Mouse (Mus musculus) limb, embryonic 12.5 days (tissue): ENCODE results near the gene Cttnbp2. TPM values are rescaled to one million over a fixed set of nuclear protein-coding genes. Genes with fewer than 3 reads are reported as not detected.

Source experiments
- ATAC-seq: fragments of 200-750 bp; cut with Nextera tagmentation; 2 replicates; pipeline ENCODE4 v1.8.0; 2017; ENCODE audit warnings: low read depth, moderate TSS enrichment; ENCODE audit not compliant: insufficient number of reproducible peaks, insufficient read depth, low FRiP score, low TSS enrichment
- H3K27ac ChIP-seq: fragments of 300-500 bp; sonication (generic); 2 replicates; pipeline ENCODE4 v1.5.1; 2016; ENCODE audit warnings: mild to moderate bottlenecking, moderate library complexity
- H3K27me3 ChIP-seq: fragments of 300-500 bp; sonication (generic); 2 replicates; pipeline ENCODE4 v1.6.1; 2016; ENCODE audit warnings: mild to moderate bottlenecking, moderate library complexity
- H3K36me3 ChIP-seq: fragments of 300-500 bp; sonication (generic); 2 replicates; pipeline ENCODE4 v1.6.1; 2016; ENCODE audit warnings: mild to moderate bottlenecking, moderate library complexity
- H3K4me1 ChIP-seq: fragments of 300-500 bp; sonication (generic); replicated peaks from 2 replicates; pipeline ENCODE4 v1.6.1; 2016
- H3K4me2 ChIP-seq: fragments of 300-500 bp; sonication (generic); 2 replicates; pipeline ENCODE4 v1.6.1; 2016; ENCODE audit warnings: mild to moderate bottlenecking, moderate library complexity
- H3K4me3 ChIP-seq: fragments of 300-500 bp; sonication (generic); replicated peaks from 2 replicates; pipeline ENCODE4 v1.5.1; 2016; ENCODE audit warnings: mild to moderate bottlenecking
- H3K9ac ChIP-seq: fragments of 300-500 bp; sonication (generic); replicated peaks from 2 replicates; pipeline ENCODE4 v1.6.1; 2016; ENCODE audit warnings: mild to moderate bottlenecking, moderate library complexity
- H3K9me3 ChIP-seq: fragments of 300-500 bp; sonication (generic); 2 replicates; pipeline ENCODE4 v1.6.1; 2016; ENCODE audit warnings: mild to moderate bottlenecking, moderate library complexity
- WGBS: fragments of 180-500 bp; shearing (Covaris S2); methylation state at CpG from one replicate; pipeline ENCODE4 v1.1.7; 2016; 5-methylcytosine and 5-hydroxymethylcytosine counted together
- polyA plus RNA-seq: library from polyadenylated mRNA; unstranded; fragments of >200 nt; fragmentation: Nextera tagmentation; extraction: Ambion mirVana; gene quantifications from 2 replicates; pipeline ENCODE4 v1.2.1, GENCODE M21; 2016

Cttnbp2 gene
- polyA plus RNA-seq, 1 experiment from 2014 or later: 22.7 TPM

GRCm38 (mm10) chr6:18499833-18500232, 14.8 kb downstream of the Cttnbp2 start:
- 49% methylated on average over 5 of the region's 5 CpGs for WGBS
- no peak overlapping the region for H3K9ac ChIP-seq

DNA sequence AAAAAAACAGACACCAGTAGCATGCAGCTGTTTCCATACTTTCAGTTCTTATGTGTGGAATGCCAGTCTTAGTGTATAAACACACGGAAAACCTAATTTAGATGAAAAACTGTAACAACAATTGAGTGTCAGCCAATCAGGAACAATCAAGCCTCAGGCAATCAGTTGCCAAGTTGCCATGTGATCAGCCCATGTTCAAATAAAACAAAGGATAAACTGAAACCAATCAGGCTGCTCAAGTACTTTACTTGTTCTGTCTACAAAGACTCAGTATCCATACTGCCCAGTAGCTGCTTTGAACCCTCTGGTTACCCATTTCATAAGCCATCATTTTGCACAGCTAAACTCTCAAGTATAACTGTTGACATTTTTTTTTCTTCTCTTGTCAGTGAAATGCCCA, 21.7 kb downstream of the Cttnbp2 start:
- Histone ChIP-seq H3K9me3 (no peaks in the 10 kb centered on the region), H3K27ac (no peak overlapping the region), H3K9ac (no peak overlapping the region), H3K4me1 (peaks cover 4% of the 10 kb centered on the region; the same call in 1 of the 2 replicates), H3K4me3 (no peak overlapping the region), H3K27me3 (no peaks in the 10 kb centered on the region), H3K36me3 (0 out of 2 replicates have a peak, but pooled peaks cover 9% of the 10 kb centered on the region), H3K4me2 (no peak overlapping the region)
- 62% methylated on average over 1 of the region's 1 CpGs for WGBS
- no peak for ATAC-seq

More at GRCm38 (mm10) chr6:18499833-18500232, 14.8 kb downstream of the Cttnbp2 start:
- Histone ChIP-seq H3K4me3 (no peak overlapping the region), H3K4me2 (no peak overlapping the region), H3K9me3 (no peaks in the 10 kb centered on the region), H3K36me3 (no peaks in the 10 kb centered on the region), H3K27ac (no peak overlapping the region), H3K4me1 (no peaks in the 10 kb centered on the region), H3K27me3 (no peaks in the 10 kb centered on the region)
- no peak for ATAC-seq

DNA sequence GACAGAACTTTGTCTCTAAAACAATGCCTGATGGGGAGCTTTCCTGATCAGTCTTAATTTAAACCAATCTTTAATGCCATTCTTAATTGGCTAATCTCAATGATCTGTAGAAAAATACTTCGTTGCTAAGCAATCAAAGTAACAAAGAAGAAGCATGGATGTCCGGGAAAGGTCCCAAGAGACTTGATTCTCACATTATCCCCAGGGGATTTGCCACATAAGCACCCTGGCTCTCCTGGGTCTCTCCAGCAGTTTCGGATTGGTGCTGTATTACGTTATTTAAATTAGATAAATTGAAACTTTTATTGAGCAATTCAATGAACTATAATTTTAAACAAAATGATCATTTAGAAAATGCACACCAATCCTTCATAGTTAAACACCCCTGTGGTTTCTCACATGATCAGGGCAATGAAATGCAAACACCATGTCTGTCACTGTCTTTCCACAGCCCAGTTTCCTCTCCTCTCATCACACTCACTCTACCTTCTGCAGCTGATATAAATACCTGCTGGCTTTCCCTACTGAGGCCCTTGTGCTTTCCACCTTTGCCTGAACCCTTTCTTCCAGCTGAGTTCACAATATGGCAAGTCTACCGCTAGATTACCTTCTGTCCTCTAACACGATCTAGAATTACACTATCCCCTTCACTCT, 22.3 kb downstream of the Cttnbp2 start:
- peaks cover 4% of the 10 kb centered on the region; the same call in 1 of the 2 replicates for H3K4me1 ChIP-seq
- H3K27ac ChIP-seq: no peak overlapping the region
- 0 out of 2 replicates have a peak, but pooled peaks cover 9% of the 10 kb centered on the region for H3K36me3 ChIP-seq
- H3K9me3 ChIP-seq: no peaks in the 10 kb centered on the region
- WGBS: 77% methylated on average over 6 of the region's 6 CpGs
- no peak overlapping the region for H3K4me2 ChIP-seq
- no peak for ATAC-seq
- no peak overlapping the region for H3K9ac ChIP-seq
- no peak overlapping the region for H3K4me3 ChIP-seq
- H3K27me3 ChIP-seq: no peaks in the 10 kb centered on the region

DNA sequence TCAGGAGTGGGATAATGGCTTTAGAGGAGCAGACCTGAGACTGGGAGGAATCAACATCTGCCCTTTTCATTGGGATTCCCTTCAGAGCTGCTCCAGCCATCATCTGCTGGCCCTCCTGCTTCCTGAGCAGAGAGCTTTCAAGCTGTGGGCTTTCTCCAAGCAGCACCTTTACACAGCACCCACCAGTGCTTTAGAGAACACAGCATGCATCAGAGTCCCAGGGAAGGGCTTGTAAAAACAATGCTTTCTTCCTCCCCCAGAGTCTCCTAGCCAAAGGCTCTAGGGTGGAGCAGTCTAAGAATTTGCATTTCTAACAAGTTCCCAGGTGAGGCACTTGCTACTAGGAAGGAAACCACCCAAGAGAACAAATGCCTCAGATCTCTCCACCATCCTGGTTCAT, 29.6 kb downstream of the Cttnbp2 start:
- Histone ChIP-seq H3K4me3 (no peak overlapping the region), H3K36me3 (0 out of 2 replicates have a peak, but pooled peaks cover 9% of the 10 kb centered on the region), H3K9ac (no peak overlapping the region), H3K9me3 (no peaks in the 10 kb centered on the region), H3K27me3 (no peaks in the 10 kb centered on the region), H3K4me1 (no peaks in the 10 kb centered on the region), H3K4me2 (no peak overlapping the region), H3K27ac (no peak overlapping the region)
- no peak for ATAC-seq

- 90% methylated on average over 5 of the region's 5 CpGs for WGBS
These were observed 30.6 kb downstream of the Cttnbp2 start for GRCm38 (mm10) chr6:18484061-18484460.

GRCm38 (mm10) chr6:18482546-18482945, 32.1 kb downstream of the Cttnbp2 start:
- 0 out of 2 replicates have a peak, but pooled peaks cover 6% of the 10 kb centered on the region for H3K36me3 ChIP-seq
- H3K9ac ChIP-seq: no peak overlapping the region
- H3K4me2 ChIP-seq: no peak overlapping the region
- H3K4me3 ChIP-seq: no peak overlapping the region
- ATAC-seq: no peak
- H3K27me3 ChIP-seq: no peaks in the 10 kb centered on the region
- H3K27ac ChIP-seq: no peak overlapping the region
- H3K4me1 ChIP-seq: no peaks in the 10 kb centered on the region
- no peaks in the 10 kb centered on the region for H3K9me3 ChIP-seq

More at GRCm38 (mm10) chr6:18484061-18484460, 30.6 kb downstream of the Cttnbp2 start:
- ATAC-seq: no peak
- Histone ChIP-seq H3K27ac (no peak overlapping the region), H3K9me3 (no peaks in the 10 kb centered on the region), H3K4me1 (no peaks in the 10 kb centered on the region), H3K9ac (no peak overlapping the region), H3K4me3 (no peak overlapping the region), H3K27me3 (no peaks in the 10 kb centered on the region), H3K4me2 (no peak overlapping the region), H3K36me3 (0 out of 2 replicates have a peak, but pooled peaks cover 9% of the 10 kb centered on the region)

GRCm38 (mm10) chr6:18481781-18482180, 32.9 kb downstream of the Cttnbp2 start:
- WGBS: 80% methylated on average over 3 of the region's 3 CpGs
- no peak overlapping the region for H3K27ac ChIP-seq
- H3K9me3 ChIP-seq: no peaks in the 10 kb centered on the region
- no peak for ATAC-seq
- no peak overlapping the region for H3K4me3 ChIP-seq
- no peaks in the 10 kb centered on the region for H3K4me1 ChIP-seq
- H3K27me3 ChIP-seq: no peaks in the 10 kb centered on the region
- H3K36me3 ChIP-seq: 0 out of 2 replicates have a peak, but pooled peaks cover 6% of the 10 kb centered on the region
- no peak overlapping the region for H3K4me2 ChIP-seq
- H3K9ac ChIP-seq: no peak overlapping the region

DNA sequence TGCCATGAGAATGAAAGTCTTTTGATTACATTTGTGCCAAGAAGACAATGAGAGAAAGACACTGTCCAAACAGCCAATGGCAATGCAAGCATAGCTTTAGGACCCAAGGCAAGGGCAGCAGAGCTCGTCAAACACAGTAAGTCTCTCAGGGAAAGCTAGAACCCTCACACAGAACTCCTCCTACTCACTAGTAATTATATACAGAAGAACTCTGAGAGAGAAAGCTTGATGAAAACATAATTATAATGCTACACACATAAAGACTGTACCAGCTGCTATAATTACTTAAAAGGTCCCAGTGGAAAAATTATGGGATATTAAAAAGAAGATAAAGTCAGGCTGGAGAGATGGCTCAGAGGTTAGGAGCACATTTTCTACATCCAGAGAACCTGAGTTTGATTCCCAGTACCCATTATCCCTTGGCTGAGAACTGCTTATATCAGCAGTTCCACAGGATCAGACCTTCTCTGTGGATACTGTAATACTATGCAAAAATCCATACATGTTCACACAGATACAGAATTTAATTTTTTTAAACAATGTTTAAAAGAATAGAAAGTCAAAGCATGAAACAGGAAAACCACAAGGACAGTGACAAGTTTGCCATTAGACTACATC, 37.2 kb downstream of the Cttnbp2 start:
- Histone ChIP-seq H3K36me3 (no peaks in the 10 kb centered on the region), H3K4me2 (no peak overlapping the region), H3K4me1 (peaks cover 13% of the 10 kb centered on the region; the same call in 1 of the 2 replicates), H3K9ac (no peak overlapping the region), H3K27ac (no peak overlapping the region), H3K4me3 (no peak overlapping the region), H3K9me3 (no peaks in the 10 kb centered on the region), H3K27me3 (no peaks in the 10 kb centered on the region)
- ATAC-seq: no peak
- WGBS: 69% methylated on average over 1 of the region's 1 CpGs

- Histone ChIP-seq H3K9ac (no peak overlapping the region), H3K4me3 (no peak overlapping the region), H3K27ac (peak overlapping the region; percentile 35; the same call in 1 of the 2 replicates), H3K27me3 (no peaks in the 10 kb centered on the region), H3K4me1 (peaks cover 13% of the 10 kb centered on the region; the same call in 1 of the 2 replicates), H3K9me3 (no peaks in the 10 kb centered on the region), H3K36me3 (no peaks in the 10 kb centered on the region), H3K4me2 (no peak overlapping the region)
- 63% methylated on average over 2 of the region's 2 CpGs for WGBS
- no peak for ATAC-seq
These were observed 39.7 kb downstream of the Cttnbp2 start for GRCm38 (mm10) chr6:18474983-18475382.

DNA sequence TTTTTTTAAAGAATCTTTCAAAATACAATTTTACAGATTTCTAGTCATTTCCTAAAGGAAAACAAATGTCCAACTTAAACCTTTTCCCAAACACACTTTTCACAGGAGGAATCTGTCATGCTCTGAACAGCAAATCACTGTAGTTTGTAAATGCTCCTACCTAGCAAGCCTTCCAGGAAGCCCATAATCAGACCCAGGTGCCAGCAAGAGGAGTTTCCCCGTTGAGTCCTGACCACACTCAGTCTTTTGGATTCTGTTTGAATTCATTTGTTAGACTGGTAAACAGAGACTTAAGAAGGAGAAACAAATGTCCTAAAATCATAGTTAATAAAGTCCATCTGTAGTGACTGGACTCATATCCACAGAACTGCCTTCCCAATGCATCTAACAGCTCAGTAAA, 40.1 kb downstream of the Cttnbp2 start:
- Histone ChIP-seq H3K9me3 (no peaks in the 10 kb centered on the region), H3K36me3 (no peaks in the 10 kb centered on the region), H3K9ac (no peak overlapping the region), H3K4me2 (no peak overlapping the region), H3K27me3 (no peaks in the 10 kb centered on the region), H3K27ac (peak overlapping the region; percentile 35; the same call in 1 of the 2 replicates), H3K4me1 (peaks cover 13% of the 10 kb centered on the region; the same call in 1 of the 2 replicates), H3K4me3 (no peak overlapping the region)
- 19% methylated on average over 1 of the region's 1 CpGs for WGBS
- ATAC-seq: no peak

GRCm38 (mm10) chr6:18469206-18469605, 45.4 kb downstream of the Cttnbp2 start:
- H3K36me3 ChIP-seq: no peaks in the 10 kb centered on the region
- no peak overlapping the region for H3K9ac ChIP-seq
- no peaks in the 10 kb centered on the region for H3K27me3 ChIP-seq
- H3K4me2 ChIP-seq: no peak overlapping the region
- H3K27ac ChIP-seq: peak overlapping the region; percentile 26; the same call in 1 of the 2 replicates
- WGBS: 63% methylated on average over 2 of the region's 2 CpGs
- peaks cover 24% of the 10 kb centered on the region for H3K4me1 ChIP-seq
- H3K4me3 ChIP-seq: no peak overlapping the region
- no peak; the same call in 1 of the 2 replicates for ATAC-seq
- no peaks in the 10 kb centered on the region for H3K9me3 ChIP-seq
